Mouse (Mus musculus): ENCODE measurements around the gene Clns1a.

DNA sequence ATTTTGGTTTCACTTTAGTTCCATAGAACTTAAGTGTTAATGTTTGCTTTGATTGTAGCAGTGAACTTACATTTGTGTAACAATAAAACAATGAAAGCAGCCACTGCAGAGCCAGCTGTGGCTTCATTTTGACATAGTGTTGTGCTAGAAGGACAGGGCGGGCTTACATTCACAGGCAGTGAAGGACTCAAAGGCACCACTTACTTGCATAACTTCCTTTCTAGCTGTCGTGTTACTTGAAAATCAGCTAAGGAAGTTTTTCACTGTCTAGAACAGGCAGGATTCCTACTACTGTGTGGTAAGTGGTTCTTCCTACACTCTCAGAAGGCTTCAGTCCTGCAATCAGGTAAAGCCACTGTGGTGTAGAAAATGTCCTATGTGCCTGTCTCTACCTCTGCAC, 8.6 kb upstream of the Clns1a start:
- TF ChIP-seq POLR2A (IDR thresholded peaks at IDR 0.05; ENCODE audit: low read depth, low read length) (no peak), CTCF (IDR thresholded peaks at IDR 0.05; ENCODE audit: extremely low read depth, insufficient read length, insufficient replicate concordance, low read depth, low read length) (no peak)

Data from small intestine, adult 2 months (tissue).